Mouse (Mus musculus) adrenal gland, adult 18-20 months (tissue): Measurements from ENCODE around the gene Vps13d. TPM values are rescaled to one million over a fixed set of nuclear protein-coding genes. Genes with fewer than 3 reads are reported as not detected.

Experiments
- DNase-seq, 2 experiments: peaks; one replicate each; pipeline ENCODE4 v3.0.0; 2021 to 2022; ENCODE audit warnings: low spot score in 2 of 2
- total RNA-seq, 2 experiments: library from RNA; stranded (reverse); gene quantifications; 1 replicate in 1 of 2; 2 replicates in 1 of 2; pipeline ENCODE4 v1.2.3; 2021

Gene Vps13d
- total RNA-seq, 2 experiments from 2014 or later = 48.1 to 71.3 TPM

DNA sequence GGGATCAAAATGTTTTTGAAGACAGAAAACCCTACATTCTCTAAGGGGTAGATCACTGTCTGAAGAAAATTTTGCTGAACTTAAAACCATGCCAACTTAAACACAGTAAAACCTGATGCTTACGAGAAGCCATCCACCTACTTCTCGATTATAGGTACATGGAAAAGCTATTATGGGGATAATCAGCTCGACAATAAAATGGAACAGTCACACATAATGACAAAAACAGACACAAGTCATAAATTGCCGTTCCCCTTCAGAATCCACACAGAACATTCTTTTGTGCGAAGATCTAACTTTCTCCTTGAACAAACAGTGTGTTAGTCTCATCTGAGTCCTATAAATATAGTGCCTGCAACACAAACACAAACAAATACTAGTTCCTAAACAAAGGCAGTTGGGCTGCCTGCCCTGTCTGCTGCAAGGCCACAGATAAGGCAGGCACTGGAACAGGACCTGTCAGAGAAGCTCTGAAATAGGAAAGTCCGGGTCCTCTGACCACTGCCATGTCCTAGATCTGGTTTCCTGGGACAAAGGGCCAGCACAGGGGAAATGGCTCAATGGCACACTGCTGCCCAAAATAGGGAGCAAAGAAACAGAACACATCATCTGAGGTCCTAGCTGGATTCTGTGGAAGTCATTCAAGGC, 153.5 kb downstream of the Vps13d start:
- no peak for DNase-seq

DNA sequence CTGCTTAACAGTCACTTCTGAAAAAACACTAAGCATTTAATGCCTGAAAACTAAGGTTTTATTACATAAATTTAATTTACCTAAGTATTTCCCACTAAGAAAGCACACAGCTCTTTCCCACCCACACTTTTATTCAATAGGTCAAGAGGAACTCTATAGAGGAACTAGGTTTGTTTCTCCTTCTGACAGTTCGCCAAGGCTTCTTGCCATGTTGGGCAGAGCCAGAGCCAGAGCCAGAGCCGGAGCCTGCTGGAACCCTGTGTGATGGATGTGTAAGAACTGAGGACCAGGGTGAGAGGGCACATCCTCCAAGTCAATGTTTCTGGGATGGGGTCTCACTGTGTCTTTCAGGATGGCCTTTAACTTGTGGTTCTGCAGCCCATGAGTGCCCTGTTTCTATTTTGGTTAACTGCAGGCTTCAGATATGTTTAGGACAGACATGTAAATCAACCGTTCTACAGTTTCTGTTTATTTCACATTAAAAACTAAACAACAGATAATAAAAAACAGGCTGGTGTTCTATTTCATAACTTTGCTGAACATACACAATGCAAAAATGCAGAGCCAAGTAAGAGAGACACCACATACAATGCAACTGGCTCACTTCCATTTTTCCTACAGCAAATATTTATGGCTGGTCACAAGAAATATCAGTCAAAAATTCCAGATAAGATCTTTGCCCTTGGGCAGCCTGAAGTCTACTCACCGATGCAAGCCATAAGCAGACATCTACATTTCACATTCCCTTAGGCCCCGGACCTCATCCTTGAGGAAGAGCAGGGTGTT, 157.0 kb downstream of the Vps13d start:
- no peak for DNase-seq

DNA sequence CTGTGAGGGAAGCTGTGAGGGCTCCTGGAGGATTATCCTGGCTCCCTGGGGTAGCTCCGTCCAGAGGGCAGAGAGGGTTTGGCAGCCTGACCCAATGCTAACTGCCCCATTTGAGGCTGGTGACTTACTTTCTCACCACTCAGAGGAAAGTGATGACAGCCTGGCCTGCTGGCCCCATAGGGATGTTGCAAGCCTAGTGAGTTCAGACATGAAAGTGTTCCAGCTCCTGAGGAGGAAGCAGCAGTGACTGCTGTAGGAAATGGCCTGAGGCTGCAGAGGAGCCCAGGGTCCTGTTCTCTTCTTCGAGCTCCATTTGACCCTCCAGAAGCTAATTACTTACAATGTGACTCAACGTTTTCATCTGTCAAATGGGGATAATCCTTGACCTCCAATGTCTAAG, 157.8 kb downstream of the Vps13d start:
- DNase-seq = no peak

DNA sequence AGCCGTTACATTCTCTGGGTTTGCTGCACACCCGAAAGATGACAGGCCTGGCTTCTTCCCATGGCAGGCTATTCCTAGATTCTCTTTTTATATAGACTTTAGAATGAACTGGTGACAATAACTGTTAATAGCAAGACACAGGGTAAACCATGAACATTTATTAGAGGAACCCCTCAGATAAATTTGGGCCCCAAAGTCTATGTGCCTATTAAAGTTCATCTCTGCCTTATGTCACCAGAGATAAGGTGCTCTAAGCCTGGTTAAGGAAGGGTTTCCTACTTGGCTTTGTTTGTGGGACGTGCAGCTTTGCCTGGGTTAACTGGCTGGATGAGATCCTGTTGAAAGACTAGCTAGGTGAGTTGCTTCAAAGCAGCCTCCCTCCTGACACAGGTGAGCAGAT, 159.4 kb downstream of the Vps13d start:
- no peak for DNase-seq

DNA sequence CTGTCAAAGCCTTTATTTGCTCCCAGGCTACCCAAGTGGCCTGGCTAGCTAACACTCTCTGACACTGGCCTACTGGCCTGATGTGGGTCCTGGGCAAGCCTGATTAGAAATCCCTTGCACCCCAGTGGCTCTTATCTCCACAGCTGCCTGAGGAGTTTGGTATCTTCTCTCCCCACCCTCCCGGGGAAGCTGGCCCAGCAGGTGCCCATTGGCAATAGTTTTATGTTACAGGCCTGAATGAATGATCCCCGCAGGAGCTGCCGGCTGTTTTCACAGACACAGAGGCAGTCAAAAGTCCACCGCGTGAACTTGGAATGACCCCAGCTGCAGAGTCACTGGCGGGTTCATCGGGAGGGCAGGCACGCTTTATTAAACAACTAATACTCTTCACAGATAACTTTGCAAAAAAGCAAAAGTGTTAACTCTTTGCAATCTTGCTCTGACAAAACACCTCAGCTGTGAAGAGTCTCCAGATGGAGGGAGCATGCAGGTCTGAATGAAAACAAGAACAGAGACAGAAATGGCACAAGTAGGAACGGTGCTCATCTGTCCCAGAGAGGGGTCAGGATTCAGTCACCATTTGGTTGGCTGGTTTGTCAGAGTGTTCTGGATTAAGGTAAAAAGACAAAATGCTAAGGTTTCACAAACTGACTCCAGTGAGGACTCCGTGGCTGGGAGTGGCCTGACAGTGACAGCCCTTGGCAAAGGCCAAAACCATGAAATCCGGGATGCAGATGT, 160.1 kb downstream of the Vps13d start:
- no peak for DNase-seq

DNA sequence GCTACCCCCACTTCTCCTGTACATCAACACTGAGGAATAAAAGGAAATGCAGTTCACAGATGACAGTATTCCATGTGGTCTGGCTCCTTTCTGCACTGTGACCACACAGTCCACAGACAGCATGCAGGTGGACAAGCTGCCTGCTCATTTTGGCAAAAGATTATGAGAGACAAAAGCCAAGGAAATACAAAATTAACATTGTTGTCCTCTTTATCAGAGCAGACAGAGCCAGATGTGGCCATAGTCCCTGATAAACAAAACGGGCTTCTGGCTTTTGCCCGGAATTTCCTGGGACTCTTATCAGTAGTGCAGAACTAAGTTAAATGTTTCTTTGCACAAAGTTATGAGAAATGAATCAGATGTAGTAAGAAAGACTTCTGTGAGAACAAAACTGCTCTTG, 161.4 kb downstream of the Vps13d start:
- no peak for DNase-seq

DNA sequence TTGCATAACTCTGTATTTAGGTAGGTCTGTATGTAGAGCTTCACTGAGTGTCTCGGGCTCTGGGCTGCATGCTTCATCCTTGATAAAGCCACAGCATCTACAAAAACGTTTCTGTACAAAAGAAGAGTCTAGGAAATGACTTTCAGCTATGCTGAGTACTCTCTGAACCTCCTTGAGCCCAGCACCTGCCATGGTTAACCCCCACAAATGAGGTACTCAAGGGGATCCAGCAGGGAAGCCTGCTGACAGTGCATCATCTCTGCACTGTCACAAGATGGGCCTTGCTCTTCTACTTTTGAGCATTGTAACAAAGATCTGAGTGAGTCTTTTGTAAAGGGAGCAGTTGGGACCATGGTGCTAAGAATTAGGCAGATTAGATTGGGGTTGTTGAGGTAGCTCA, 162.2 kb downstream of the Vps13d start:
- DNase-seq = no peak

DNA sequence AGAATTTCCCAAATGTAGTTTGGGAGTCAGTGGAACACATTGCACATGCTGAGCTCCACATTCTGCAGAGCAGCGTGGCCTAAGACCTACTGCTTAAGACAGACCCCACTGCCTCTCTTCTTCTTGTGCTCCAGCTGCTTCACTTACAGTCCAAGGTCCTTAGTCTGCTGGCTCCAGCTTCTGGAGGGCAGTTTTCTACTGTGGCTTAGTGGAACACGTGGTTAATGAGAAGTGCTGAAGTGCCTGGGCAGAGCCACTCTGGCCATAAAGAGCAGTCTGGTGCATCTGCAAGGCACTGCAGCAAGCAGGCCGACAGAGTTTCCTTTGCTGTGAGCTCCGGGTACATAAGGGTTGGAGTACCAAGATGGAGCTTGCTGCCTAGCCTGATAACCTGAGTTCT, 163.3 kb downstream of the Vps13d start:
- no peak for DNase-seq

DNA sequence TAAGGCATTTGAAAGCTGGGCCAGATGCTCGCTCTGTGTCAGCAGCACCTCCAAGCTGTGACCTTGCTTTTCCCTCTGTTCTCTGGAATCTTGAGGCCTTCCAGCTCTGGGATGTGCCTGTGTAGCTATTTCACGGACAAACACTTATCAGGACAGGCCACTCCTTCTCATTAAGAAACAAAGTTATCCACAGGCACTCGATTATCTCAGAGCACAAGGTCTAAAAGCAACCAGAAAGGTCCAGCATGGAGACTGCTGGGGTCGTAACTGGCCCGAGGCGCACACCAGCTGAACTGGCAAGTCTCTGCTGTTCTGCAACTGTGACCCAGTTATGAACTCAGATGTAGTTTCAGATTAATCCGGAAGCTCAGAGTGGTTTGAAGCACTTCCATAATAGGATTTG, 168.4 kb downstream of the Vps13d start:
- no peak for DNase-seq

DNA sequence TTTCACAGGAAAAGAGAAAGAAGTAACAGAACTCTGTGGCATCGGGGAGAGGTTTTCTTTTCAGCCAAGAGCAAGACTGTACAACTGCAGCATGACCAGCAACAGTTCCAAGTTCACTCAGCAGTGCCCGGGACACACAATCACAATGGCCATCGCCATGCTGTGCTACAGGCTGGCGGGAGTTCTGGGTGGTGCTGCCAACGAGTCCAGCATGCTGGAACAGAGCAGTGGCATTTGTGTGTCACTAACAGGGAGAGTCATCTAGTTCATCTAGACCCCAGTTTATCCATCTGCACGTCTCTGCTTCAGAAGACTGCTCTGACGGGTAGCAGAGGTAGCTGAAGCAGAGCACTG, 169.4 kb downstream of the Vps13d start:
- no peak for DNase-seq

DNA sequence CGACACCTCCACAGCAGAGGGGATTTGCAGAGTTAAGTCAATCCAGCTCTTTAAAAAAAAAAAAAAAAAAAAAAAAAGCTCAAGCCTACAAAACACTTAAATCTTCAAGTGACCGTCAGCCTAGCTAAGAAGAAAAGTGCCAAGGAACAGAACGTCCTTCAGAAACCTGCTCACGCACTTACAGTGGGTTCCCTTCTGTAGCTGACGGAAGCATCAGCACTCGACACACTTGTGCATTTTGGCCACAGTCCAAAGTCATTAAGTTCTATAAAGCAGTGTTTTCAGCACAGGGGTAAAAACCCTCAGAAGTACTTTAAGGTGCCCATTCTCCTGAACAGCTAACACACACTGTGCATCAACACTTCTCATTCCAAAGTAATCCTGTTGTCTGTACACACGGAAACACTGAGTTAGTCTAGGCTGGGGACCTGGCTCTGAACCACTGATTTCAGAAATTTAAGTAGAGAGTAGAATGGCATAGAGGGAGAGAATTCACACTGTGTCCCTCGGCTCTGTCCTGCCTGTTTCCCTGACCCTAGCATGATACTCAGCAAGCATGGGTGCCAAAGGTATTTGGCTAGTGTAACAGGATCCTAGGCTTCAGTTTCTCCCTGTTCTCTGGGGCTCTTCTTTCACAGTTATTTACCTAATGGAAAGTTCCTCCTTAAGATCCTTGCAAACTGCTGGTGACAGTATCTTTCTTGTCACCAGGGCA, 170.0 kb downstream of the Vps13d start:
- no peak for DNase-seq

DNA sequence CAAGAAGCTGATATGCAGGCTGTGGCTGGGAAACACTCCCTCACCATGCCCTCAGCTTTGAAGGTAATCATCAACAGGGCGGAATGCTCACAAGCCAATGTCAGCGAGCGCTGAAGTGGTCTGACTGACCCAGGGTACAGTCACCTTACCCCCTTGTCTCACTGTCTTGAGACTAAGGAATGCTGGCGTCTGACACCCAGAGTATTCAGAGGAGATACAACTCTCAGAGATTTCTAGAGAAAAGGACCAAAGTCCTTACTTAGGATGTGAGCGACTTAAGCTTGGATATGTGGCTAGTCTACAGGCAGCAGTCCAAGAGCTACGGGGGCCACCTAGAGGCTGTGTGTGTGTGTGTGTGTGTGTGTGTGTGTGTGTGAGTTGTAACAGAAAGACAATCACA, 170.9 kb downstream of the Vps13d start:
- DNase-seq = no peak

DNA sequence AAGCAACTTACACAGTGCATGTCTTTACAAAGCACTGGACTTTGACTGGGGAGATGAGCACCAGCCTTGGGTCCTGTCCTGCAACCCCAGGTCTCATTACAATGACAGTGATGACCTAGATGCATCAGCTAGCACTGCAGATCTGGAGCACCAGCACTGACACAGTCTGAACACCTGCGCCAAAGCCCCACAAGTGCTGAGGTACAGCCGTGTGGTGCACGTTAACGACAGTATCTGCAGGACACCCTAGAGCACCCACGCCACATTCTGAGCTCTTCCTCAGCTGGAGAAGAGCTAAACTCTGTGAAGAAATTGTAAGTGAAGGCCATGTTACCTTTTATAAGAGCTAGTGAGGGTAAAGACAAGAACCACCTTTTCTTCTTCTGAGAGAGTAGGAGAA, 172.0 kb downstream of the Vps13d start:
- DNase-seq = no peak

DNA sequence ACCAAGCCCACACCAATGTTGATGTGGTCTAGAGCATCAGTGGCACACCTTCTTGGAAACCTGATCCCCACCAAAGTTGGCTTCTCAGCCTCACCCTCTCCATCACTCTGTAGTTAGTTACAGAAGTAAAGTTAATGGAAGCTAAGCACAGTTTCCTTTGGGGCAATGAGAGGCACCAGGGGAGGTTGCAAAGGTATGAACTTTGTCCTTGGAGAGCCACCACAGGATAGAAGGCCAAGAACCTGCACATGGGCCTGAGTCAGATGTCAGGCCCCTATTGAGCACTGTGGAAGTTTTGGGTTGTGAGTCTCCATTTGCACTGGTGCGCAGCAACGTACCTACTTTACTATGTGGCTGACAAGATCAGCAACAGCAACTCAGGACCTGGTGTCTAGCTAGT, 172.6 kb downstream of the Vps13d start:
- DNase-seq = no peak

DNA sequence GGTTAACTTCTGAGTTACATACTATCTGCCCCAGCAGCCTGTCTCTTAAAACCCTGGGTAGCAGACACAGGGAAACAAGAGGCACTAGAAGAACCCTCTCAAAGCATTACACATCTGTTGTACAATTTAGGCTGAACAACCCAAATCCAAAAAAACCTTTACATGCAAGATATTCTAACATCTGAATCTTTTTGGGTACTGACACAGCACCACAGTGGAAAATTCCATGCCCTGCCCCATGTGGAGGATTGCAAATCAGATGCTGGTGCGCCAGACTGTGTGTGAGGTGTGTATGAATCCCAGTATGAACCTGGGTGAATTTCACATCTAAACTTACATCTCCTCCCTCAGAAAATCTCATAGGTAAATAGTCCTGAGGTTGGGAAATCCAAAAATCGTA, 174.4 kb downstream of the Vps13d start:
- no peak for DNase-seq

DNA sequence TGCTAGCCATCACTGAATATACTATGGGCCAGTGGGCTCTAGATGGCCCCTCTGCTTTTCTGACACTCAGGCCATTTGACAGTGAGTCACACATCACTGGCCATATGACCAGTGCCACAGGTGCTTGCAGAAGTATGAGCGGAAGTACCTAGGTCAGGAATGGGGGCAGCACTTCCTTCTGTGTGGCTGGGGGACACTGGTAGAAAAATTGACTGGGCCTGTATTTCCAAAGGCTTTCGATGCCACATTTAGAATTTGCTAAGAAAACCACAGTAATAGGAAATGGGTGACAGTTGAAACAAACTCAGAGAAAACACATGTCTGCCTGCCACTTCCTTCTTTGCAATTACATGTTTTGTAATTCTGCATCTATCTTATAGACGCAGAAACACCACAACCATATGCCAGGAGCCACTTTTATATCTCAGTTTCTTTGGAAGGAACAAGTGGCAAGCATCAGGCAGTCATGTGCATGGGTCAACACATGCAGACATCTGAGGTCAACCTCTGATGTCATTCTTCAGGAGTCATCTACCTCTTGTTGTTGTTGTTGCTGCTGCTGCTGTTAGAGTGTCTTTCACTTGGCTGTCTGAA, 175.6 kb downstream of the Vps13d start:
- DNase-seq = no peak

DNA sequence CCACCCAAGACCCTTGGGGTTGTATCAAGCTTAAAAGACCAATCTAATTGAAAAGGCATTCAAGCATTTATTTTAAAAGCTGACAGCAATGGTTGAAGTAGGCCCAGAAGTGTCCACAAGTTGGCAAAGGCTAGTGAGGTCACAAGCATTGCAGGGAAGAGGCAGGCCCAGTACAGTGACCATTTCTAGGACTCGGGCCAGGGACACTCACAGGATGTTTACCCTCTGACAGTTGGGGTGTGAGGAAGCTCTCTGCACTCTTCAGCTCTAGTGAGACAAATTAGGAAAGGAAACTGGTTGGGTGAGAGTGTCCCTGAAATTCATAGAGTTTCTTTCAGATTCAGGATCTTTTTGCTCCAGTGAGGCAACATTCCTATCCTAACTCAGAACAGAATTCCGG, 177.1 kb downstream of the Vps13d start:
- no peak for DNase-seq

DNA sequence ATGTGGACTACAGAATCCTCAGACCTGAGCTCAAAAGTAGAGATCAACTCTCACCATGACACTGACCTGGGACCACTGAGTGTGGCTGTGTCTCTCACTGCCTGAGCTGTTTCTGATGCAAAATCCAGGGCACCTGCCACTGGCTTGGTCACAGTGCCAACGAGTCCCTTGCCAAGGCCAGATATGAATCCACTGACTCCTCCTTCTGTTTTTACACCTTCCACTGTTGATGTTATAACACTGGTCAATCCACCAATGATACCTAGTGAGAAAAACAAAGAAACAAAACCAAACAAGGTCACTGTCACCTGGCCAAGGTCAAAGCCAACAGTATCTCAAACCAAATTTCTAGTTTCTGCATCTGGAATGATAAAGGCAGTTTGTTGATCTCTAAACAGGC, 178.1 kb downstream of the Vps13d start:
- DNase-seq = no peak

DNA sequence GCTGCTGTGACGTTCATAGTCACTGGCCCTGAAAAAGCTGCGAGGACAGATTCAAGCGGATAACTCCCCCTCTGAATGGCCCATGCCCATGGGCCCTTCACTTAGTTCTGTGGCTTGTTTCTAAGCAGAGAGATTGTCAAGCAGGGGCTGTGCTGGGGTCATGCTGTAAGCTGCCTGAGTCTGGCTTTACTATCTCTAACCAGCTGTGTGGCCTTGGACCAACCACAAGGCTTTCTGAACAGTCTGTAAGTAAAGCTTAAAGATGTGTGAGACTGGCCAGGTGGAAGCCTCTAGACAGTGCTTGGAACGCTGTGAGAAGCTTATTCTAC, 180.2 kb downstream of the Vps13d start:
- no peak for DNase-seq

DNA sequence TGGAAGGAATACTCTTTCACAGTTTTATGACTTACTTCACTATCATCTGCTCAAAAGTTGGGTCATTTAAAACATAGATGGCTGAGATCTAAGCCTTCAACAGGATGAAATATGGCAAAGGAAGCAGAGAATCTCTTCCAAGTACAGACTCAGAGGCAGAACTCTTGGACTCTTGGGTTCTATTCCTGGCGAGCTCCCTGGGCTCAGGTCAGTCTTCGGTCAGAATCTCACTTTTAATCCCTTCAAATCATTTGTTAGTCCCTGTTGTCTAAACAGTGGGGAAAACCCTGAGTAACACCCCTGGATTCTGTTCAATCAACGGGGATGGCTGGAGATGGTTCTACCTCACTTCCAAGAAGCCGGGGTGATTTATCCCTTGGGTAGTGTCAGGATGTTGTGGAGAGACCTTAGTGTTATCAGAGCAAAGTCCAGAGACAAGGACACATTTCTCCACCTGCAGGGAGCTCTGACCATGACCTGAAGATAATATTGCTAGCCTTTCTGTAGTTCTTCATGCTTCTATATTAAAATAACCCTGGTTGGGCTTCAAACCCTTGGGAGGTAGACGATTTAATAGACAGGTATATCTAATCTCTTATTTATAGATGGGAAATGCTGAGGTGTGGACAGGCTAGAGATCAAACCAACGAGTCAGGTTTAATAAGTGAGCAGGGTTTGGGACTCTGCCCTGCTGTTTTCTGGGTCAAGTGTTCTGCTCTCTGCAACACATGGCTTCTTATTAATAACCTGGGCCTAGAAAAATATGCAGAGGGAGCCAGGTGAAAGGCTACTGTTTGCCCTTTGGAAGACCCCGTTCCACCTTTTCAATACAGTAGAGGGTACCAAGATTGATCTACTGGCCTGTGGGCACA, 180.8 kb downstream of the Vps13d start:
- no peak for DNase-seq

DNA sequence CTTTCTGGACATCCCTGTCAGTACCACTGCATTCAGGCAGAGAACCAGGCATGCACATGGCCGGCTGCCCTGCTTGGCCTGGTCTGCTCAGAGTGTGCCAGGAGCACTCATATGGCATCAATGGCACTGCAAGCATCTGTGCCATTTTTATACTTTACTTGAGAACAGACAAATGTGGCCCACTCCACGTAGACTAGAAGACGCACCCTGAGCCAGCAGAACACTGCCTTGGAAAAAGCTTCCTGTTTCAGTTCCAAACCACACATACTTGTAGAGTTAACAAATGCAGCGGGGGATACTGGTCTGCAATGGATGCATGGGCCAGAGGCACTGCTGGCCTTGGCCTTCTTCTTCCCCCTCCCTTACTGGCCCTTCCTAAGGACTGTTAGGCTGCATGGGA, 181.6 kb downstream of the Vps13d start:
- DNase-seq = no peak
